In genomic region chr14:25607141-25607967, GRCm38 (mm10) we compare ENCODE assay signal across 8 mouse cellular contexts.
A peak's percentile ranks its signal among the peaks of the same experiment; 100 is the strongest.
DNase-seq lines count a peak whose midpoint lies in the region; ATAC-seq and TF ChIP-seq lines count a peak whose summit lies in the region.

No protein-coding gene starts in this region.

- no peak for ATAC-seq in erythroblast, adult 5-6 weeks (replicated peaks; ENCODE audit: low FRiP score, poor library complexity, severe bottlenecking)
- ATAC-seq in embryonic facial prominence, embryonic 14.5 days (ENCODE audit: low read depth): peak; percentile 84
- peak; percentile 74 for ATAC-seq in limb, embryonic 13.5 days (ENCODE audit: low FRiP score, low read depth)
- ATAC-seq in midbrain, embryonic 16.5 days: peak; percentile 79

- peaks cover 50% of the 10 kb centered on the region for H3K27me3 ChIP-seq in erythroblast, embryonic 14.5 days (ENCODE audit: control insufficient read depth)
- H3K27me3 ChIP-seq in embryonic facial prominence, embryonic 14.5 days (replicated peaks; ENCODE audit: control insufficient read depth, insufficient read depth, low read length): no peaks in the 10 kb centered on the region
- H3K27me3 ChIP-seq in hindbrain, embryonic 10.5 days (ENCODE audit: insufficient read depth, poor library complexity, severe bottlenecking): no peaks in the 10 kb centered on the region
- H3K27me3 ChIP-seq in limb, embryonic 13.5 days: no peaks in the 10 kb centered on the region
- H3K27me3 ChIP-seq in midbrain, embryonic 16.5 days (ENCODE audit: control insufficient read depth, insufficient read depth, low read depth, low read length): no peaks in the 10 kb centered on the region

- peak overlapping the region; percentile 99 for H3K4me2 ChIP-seq in embryonic facial prominence, embryonic 14.5 days (ENCODE audit: low read depth, low read length)
- peak overlapping the region; percentile 97 for H3K4me2 ChIP-seq in limb, embryonic 13.5 days (replicated peaks)
- peak overlapping the region; percentile 98 for H3K4me2 ChIP-seq in midbrain, embryonic 16.5 days (ENCODE audit: low read length)

- H3K4me1 ChIP-seq in erythroblast, embryonic 14.5 days (ENCODE audit: control insufficient read depth): peaks cover 11% of the 10 kb centered on the region
- peaks cover 13 to 43% of the 10 kb centered on the region in 2 experiments for H3K4me1 ChIP-seq in ES-E14 (ENCODE audit: control insufficient read depth in 2 of 2, insufficient read depth in 2 of 2, low read length in 2 of 2, poor library complexity in 1 of 2)
- peaks cover 75% of the 10 kb centered on the region for H3K4me1 ChIP-seq in embryonic facial prominence, embryonic 14.5 days (ENCODE audit: control insufficient read depth, insufficient read depth, low read length)
- H3K4me1 ChIP-seq in hindbrain, embryonic 10.5 days (replicated peaks): peaks cover 96% of the 10 kb centered on the region
- H3K4me1 ChIP-seq in limb, embryonic 13.5 days: peaks cover 91% of the 10 kb centered on the region
- peaks cover 69% of the 10 kb centered on the region for H3K4me1 ChIP-seq in midbrain, embryonic 16.5 days (ENCODE audit: control insufficient read depth, insufficient read depth, low read length)

- peak overlapping the region; percentile 37 for H3K4me3 ChIP-seq in erythroblast, embryonic 14.5 days (replicated peaks)
- peak overlapping the region; percentile 81 to 83 for H3K4me3 ChIP-seq in ES-E14 (ENCODE audit: insufficient read depth in 1 of 2, low read depth in 1 of 2, low read length in 2 of 2, poor library complexity in 1 of 2, severe bottlenecking in 1 of 2)
- H3K4me3 ChIP-seq in embryonic facial prominence, embryonic 14.5 days (ENCODE audit: low read depth, low read length): peak overlapping the region; percentile 78
- peak overlapping the region; percentile 83 for H3K4me3 ChIP-seq in hindbrain, embryonic 10.5 days
- peak overlapping the region; percentile 77 for H3K4me3 ChIP-seq in limb, embryonic 13.5 days
- peak overlapping the region; percentile 84 for H3K4me3 ChIP-seq in midbrain, embryonic 16.5 days (ENCODE audit: low read depth, low read length)

- H3K36me3 ChIP-seq in erythroblast, embryonic 14.5 days (ENCODE audit: control insufficient read depth): no peaks in the 10 kb centered on the region
- H3K36me3 ChIP-seq in ES-E14 (ENCODE audit: control insufficient read depth, insufficient read depth, low read length, poor library complexity, severe bottlenecking): no peaks in the 10 kb centered on the region
- no peaks in the 10 kb centered on the region for H3K36me3 ChIP-seq in embryonic facial prominence, embryonic 14.5 days (ENCODE audit: control insufficient read depth, insufficient read depth, low read length)
- H3K36me3 ChIP-seq in hindbrain, embryonic 10.5 days: peaks cover 21% of the 10 kb centered on the region
- H3K36me3 ChIP-seq in limb, embryonic 13.5 days: peaks cover 24% of the 10 kb centered on the region
- no peaks in the 10 kb centered on the region for H3K36me3 ChIP-seq in midbrain, embryonic 16.5 days (ENCODE audit: control insufficient read depth, insufficient read depth, low read length)

- in situ Hi-C loops in ES-E14 (cut with MboI; ENCODE audit: low sequenced_read_pairs in 2 of 2, unreplicated experiment in 2 of 2): no loop called here

- H3K9me3 ChIP-seq in erythroblast, embryonic 14.5 days (ENCODE audit: control insufficient read depth, low read length): no peaks in the 10 kb centered on the region
- no peaks in the 10 kb centered on the region for H3K9me3 ChIP-seq in ES-E14 (ENCODE audit: control insufficient read depth, insufficient read depth, low read depth, low read length)
- no peaks in the 10 kb centered on the region for H3K9me3 ChIP-seq in embryonic facial prominence, embryonic 14.5 days (ENCODE audit: control insufficient read depth, low read length)
- H3K9me3 ChIP-seq in hindbrain, embryonic 10.5 days: no peaks in the 10 kb centered on the region
- H3K9me3 ChIP-seq in limb, embryonic 13.5 days: no peaks in the 10 kb centered on the region
- H3K9me3 ChIP-seq in midbrain, embryonic 16.5 days (replicated peaks; ENCODE audit: control insufficient read depth, low read length, poor library complexity, severe bottlenecking): no peaks in the 10 kb centered on the region

- H3K9ac ChIP-seq in ES-E14 (ENCODE audit: insufficient read depth, low read depth, low read length, poor library complexity, severe bottlenecking): peak overlapping the region; percentile 81
- peak overlapping the region; percentile 86 for H3K9ac ChIP-seq in embryonic facial prominence, embryonic 14.5 days (ENCODE audit: low read depth, low read length)
- H3K9ac ChIP-seq in limb, embryonic 13.5 days: peak overlapping the region; percentile 91
- peak overlapping the region; percentile 95 for H3K9ac ChIP-seq in midbrain, embryonic 16.5 days (ENCODE audit: low read depth, low read length)

- 0% methylated on average over 19 of the region's 103 CpGs for WGBS in embryonic facial prominence, embryonic 14.5 days
- under 1% methylated on average over 100 of the region's 103 CpGs for WGBS in hindbrain, embryonic 10.5 days
- under 1% methylated on average over 65 of the region's 103 CpGs for WGBS in limb, embryonic 13.5 days
- under 1% methylated on average over 77 of the region's 103 CpGs for WGBS in midbrain, embryonic 16.5 days

- H3K27ac ChIP-seq in ES-E14 (ENCODE audit: insufficient read depth, low read depth, low read length, poor library complexity, severe bottlenecking): peak overlapping the region; percentile 4
- H3K27ac ChIP-seq in embryonic facial prominence, embryonic 14.5 days (replicated peaks; ENCODE audit: low read depth, low read length): peak overlapping the region; percentile 90
- peak overlapping the region; percentile 99 for H3K27ac ChIP-seq in hindbrain, embryonic 10.5 days
- peak overlapping the region; percentile 90 for H3K27ac ChIP-seq in limb, embryonic 13.5 days
- peak overlapping the region; percentile 98 for H3K27ac ChIP-seq in midbrain, embryonic 16.5 days (ENCODE audit: low read length)

- DNase-seq in ES-E14 (ENCODE audit: low read depth, low spot score): no peak
- peak; percentile 90 for DNase-seq in embryonic facial prominence, embryonic 14.5 days (ENCODE audit: low spot score)
- DNase-seq in hindbrain, embryonic 10.5 days (ENCODE audit: low spot score): peak; percentile 85
- peak; percentile 33 to 43 for DNase-seq in thymus, adult 18-20 months

TF ChIP-seq in ES-E14, 5 proteins besides CTCF, POLR2A, EP300 and RAD21:
- TF ChIP-seq ZC3H11A (IDR thresholded peaks at IDR 0.05; ENCODE audit: borderline replicate concordance, low read depth, low read length): no peak
- 0 out of 2 replicates have a peak, but pooled peaks have one; percentile 9 for TF ChIP-seq HCFC1 (IDR thresholded peaks at IDR 0.05; ENCODE audit: borderline replicate concordance, insufficient read depth, low read length)
- TF ChIP-seq MAFK (IDR thresholded peaks at IDR 0.05; ENCODE audit: insufficient read depth, low read depth, low read length): no peak

Comparison
In these comparisons a context has a peak if more than half of its experiments do, and no peak if none do; other contexts are left out.
1. H3K27ac ChIP-seq: peak in every context shown above with its lines; median percentile 99 in hindbrain, embryonic 10.5 days; 98 in midbrain, embryonic 16.5 days; 90 in embryonic facial prominence, embryonic 14.5 days; 90 in limb, embryonic 13.5 days; 4 in ES-E14.